In genomic region chr2:45519550-45520152, GRCm38 (mm10) we compare ENCODE assay signal across 26 mouse cellular contexts.
DNase-seq lines count a peak whose midpoint lies in the region; ATAC-seq and TF ChIP-seq lines count a peak whose summit lies in the region.
"Had no signal": no experiment of that assay in that cellular context is flagged by ENCODE, and none has a peak within 500 bp of the region (broad histone marks: within the 10 kb centered on the region; RNA-seq: fewer than 3 reads in every experiment).

No protein-coding gene starts in this region.

- no peaks in the 10 kb centered on the region for H3K9me3 ChIP-seq in heart, embryonic 14.5 days (ENCODE audit: control insufficient read depth, low read length)
- no peaks in the 10 kb centered on the region for H3K9me3 ChIP-seq in neural tube, embryonic 14.5 days (ENCODE audit: control insufficient read depth, low read length)
- no peaks in the 10 kb centered on the region for H3K9me3 ChIP-seq in neural tube, embryonic 15.5 days (replicated peaks)
- H3K9me3 ChIP-seq in intestine, embryonic 15.5 days, result no peaks in the 10 kb centered on the region
- H3K9me3 ChIP-seq: embryonic facial prominence, embryonic 13.5 days; forebrain, embryonic 12.5 days; limb, embryonic 15.5 days; lung, embryonic 15.5 days; megakaryocyte, embryonic 14.5 days; midbrain, embryonic 15.5 days; neural tube, embryonic 13.5 days had no signal

- no peak overlapping the region for H3K9ac ChIP-seq in heart, embryonic 14.5 days (ENCODE audit: low read length)
- no peak overlapping the region for H3K9ac ChIP-seq in neural tube, embryonic 14.5 days (replicated peaks; ENCODE audit: low read depth, low read length)
- H3K9ac ChIP-seq in neural tube, embryonic 15.5 days (replicated peaks), result no peak overlapping the region
- H3K9ac ChIP-seq in intestine, embryonic 15.5 days, result no peak overlapping the region
- H3K9ac ChIP-seq: embryonic facial prominence, embryonic 13.5 days; forebrain, embryonic 12.5 days; hindbrain, embryonic 14.5 days; limb, embryonic 15.5 days; liver, embryonic 14.5 days; lung, embryonic 15.5 days; midbrain, embryonic 15.5 days; neural tube, embryonic 13.5 days had no signal

- H3K36me3 ChIP-seq in heart, embryonic 14.5 days (ENCODE audit: control insufficient read depth, insufficient read depth, low read length), result no peaks in the 10 kb centered on the region
- no peaks in the 10 kb centered on the region for H3K36me3 ChIP-seq in neural tube, embryonic 14.5 days (ENCODE audit: control insufficient read depth, insufficient read depth, low read length)
- no peaks in the 10 kb centered on the region for H3K36me3 ChIP-seq in neural tube, embryonic 15.5 days
- no peaks in the 10 kb centered on the region for H3K36me3 ChIP-seq in intestine, embryonic 15.5 days
- H3K36me3 ChIP-seq: embryonic facial prominence, embryonic 13.5 days; forebrain, embryonic 12.5 days; limb, embryonic 15.5 days; lung, embryonic 15.5 days; midbrain, embryonic 15.5 days; neural tube, embryonic 13.5 days had no signal

- peak overlapping the region; percentile 56 to 70; a peak in 3 of 4 replicates for H3K27ac ChIP-seq in heart, embryonic 14.5 days (replicated peaks in 1 of 2; ENCODE audit: control insufficient read depth in 1 of 2, insufficient read depth in 1 of 2, low read depth in 2 of 2, low read length in 2 of 2)
- no peak overlapping the region for H3K27ac ChIP-seq in neural tube, embryonic 14.5 days (ENCODE audit: low read depth, low read length)
- no peak overlapping the region for H3K27ac ChIP-seq in neural tube, embryonic 15.5 days (replicated peaks)
- no peak overlapping the region for H3K27ac ChIP-seq in intestine, embryonic 15.5 days
- H3K27ac ChIP-seq in layer of hippocampus, adult 2 months, result no peak overlapping the region
- H3K27ac ChIP-seq: embryonic facial prominence, embryonic 13.5 days; forebrain, embryonic 12.5 days; hindbrain, embryonic 14.5 days; limb, embryonic 15.5 days; liver, embryonic 14.5 days; lung, embryonic 15.5 days; midbrain, embryonic 15.5 days; neural tube, embryonic 13.5 days had no signal

- no peak for TF ChIP-seq CTCF in layer of hippocampus, adult 2 months (conservative IDR thresholded peaks at IDR 0.05)

- DNase-seq in heart, adult 9 months (ENCODE audit: low spot score in 2 of 2), result no peak
- no peak for DNase-seq in urinary bladder, postnatal 14 days (ENCODE audit: low spot score)
- no peak for DNase-seq in layer of hippocampus, adult 2 months (ENCODE audit: low spot score in 2 of 2)
- DNase-seq: adrenal gland, postnatal 25 days; cerebellum, adult 9-10 months; gastrocnemius, postnatal 36 days; heart, postnatal 14 days; left cerebral cortex, postnatal 4 days; lung, postnatal 36 days; right cerebral cortex, postnatal 14 days; spleen, adult 18-20 months had no signal

- H3K4me1 ChIP-seq in heart, embryonic 14.5 days (ENCODE audit: control insufficient read depth in 2 of 2, insufficient read depth in 2 of 2, low read length in 2 of 2), result peaks cover 3 to 11% of the 10 kb centered on the region in 2 experiments; a peak in 2 of 4 replicates
- H3K4me1 ChIP-seq in neural tube, embryonic 14.5 days (ENCODE audit: control insufficient read depth, insufficient read depth, low read length), result no peaks in the 10 kb centered on the region
- H3K4me1 ChIP-seq in neural tube, embryonic 15.5 days, result no peaks in the 10 kb centered on the region
- 0 out of 2 replicates have a peak, but pooled peaks cover 3% of the 10 kb centered on the region for H3K4me1 ChIP-seq in intestine, embryonic 15.5 days (replicated peaks)
- H3K4me1 ChIP-seq: forebrain, embryonic 12.5 days; limb, embryonic 15.5 days; midbrain, embryonic 15.5 days; neural tube, embryonic 13.5 days had no signal

- no peak overlapping the region for H3K4me3 ChIP-seq in heart, embryonic 14.5 days (ENCODE audit: control insufficient read depth in 1 of 2, insufficient read depth in 1 of 2, low read depth in 1 of 2, low read length in 2 of 2)
- H3K4me3 ChIP-seq in neural tube, embryonic 14.5 days (ENCODE audit: low read depth, low read length), result no peak overlapping the region
- no peak overlapping the region for H3K4me3 ChIP-seq in neural tube, embryonic 15.5 days (replicated peaks)
- no peak overlapping the region for H3K4me3 ChIP-seq in intestine, embryonic 15.5 days (replicated peaks)
- no peak overlapping the region for H3K4me3 ChIP-seq in layer of hippocampus, adult 2 months
- H3K4me3 ChIP-seq: embryonic facial prominence, embryonic 13.5 days; erythroblast, embryonic 14.5 days; forebrain, embryonic 12.5 days; limb, embryonic 15.5 days; lung, embryonic 15.5 days; megakaryocyte, embryonic 14.5 days; midbrain, embryonic 15.5 days; neural tube, embryonic 13.5 days had no signal

- no peaks in the 10 kb centered on the region for H3K27me3 ChIP-seq in heart, embryonic 14.5 days (ENCODE audit: control insufficient read depth, insufficient read depth, low read length)
- H3K27me3 ChIP-seq in neural tube, embryonic 14.5 days (ENCODE audit: control insufficient read depth, insufficient read depth, low read length), result no peaks in the 10 kb centered on the region
- H3K27me3 ChIP-seq in neural tube, embryonic 15.5 days (replicated peaks), result no peaks in the 10 kb centered on the region
- H3K27me3 ChIP-seq in intestine, embryonic 15.5 days (replicated peaks), result no peaks in the 10 kb centered on the region
- H3K27me3 ChIP-seq: embryonic facial prominence, embryonic 13.5 days; forebrain, embryonic 12.5 days; limb, embryonic 15.5 days; lung, embryonic 15.5 days; megakaryocyte, embryonic 14.5 days; midbrain, embryonic 15.5 days; neural tube, embryonic 13.5 days had no signal

- 8% methylated on average over 4 of the region's 4 CpGs for WGBS in heart, embryonic 14.5 days
- WGBS in neural tube, embryonic 14.5 days, result 22% methylated on average over 4 of the region's 4 CpGs
- WGBS in neural tube, embryonic 15.5 days, result 21% methylated on average over 4 of the region's 4 CpGs
- WGBS in intestine, embryonic 15.5 days, result 29% methylated on average over 4 of the region's 4 CpGs

- peak; percentile 68; the same call in 1 of the 2 replicates for ATAC-seq in heart, embryonic 14.5 days (ENCODE audit: insufficient number of reproducible peaks, insufficient read depth, low FRiP score, low read depth)
- peak; percentile 44; the same call in 1 of the 2 replicates for ATAC-seq in neural tube, embryonic 14.5 days (ENCODE audit: low read depth)
- ATAC-seq in neural tube, embryonic 15.5 days (ENCODE audit: low FRiP score), result no peak
- ATAC-seq in intestine, embryonic 15.5 days, result peak; percentile 91
- ATAC-seq: inflammation-experienced regulatory T-cells, adult 6 months; midbrain, embryonic 15.5 days had no signal

- peak overlapping the region; percentile 23; the same call in 1 of the 2 replicates for H3K4me2 ChIP-seq in heart, embryonic 14.5 days (ENCODE audit: low read length)
- H3K4me2 ChIP-seq in neural tube, embryonic 14.5 days (ENCODE audit: low read depth, low read length), result no peak overlapping the region
- no peak overlapping the region for H3K4me2 ChIP-seq in neural tube, embryonic 15.5 days
- H3K4me2 ChIP-seq in intestine, embryonic 15.5 days (replicated peaks), result no peak overlapping the region
- H3K4me2 ChIP-seq: embryonic facial prominence, embryonic 13.5 days; forebrain, embryonic 12.5 days; hindbrain, embryonic 14.5 days; limb, embryonic 15.5 days; lung, embryonic 15.5 days; midbrain, embryonic 15.5 days; neural tube, embryonic 13.5 days had no signal

Comparison
In these comparisons a context has a peak if more than half of its experiments do, and no peak if none do; other contexts are left out.
1. H3K27ac ChIP-seq: peak in heart, embryonic 14.5 days (2 of 2); none in neural tube, embryonic 14.5 days (single experiment), neural tube, embryonic 15.5 days (single experiment), intestine, embryonic 15.5 days (single experiment) and layer of hippocampus, adult 2 months (single experiment).